Mouse (Mus musculus) neural tube, embryonic 11.5 days (tissue): ENCODE measurements around the gene Ppm1e. TPM values are rescaled to one million over a fixed set of nuclear protein-coding genes. Genes with fewer than 3 reads are reported as not detected.

Experiments
- ATAC-seq: fragments of 200-750 bp; cut with Nextera tagmentation; 2 replicates; pipeline ENCODE4 v1.8.0; 2017; ENCODE audit warnings: moderate number of reproducible peaks, mild to moderate bottlenecking, moderate TSS enrichment, moderate library complexity; ENCODE audit not compliant: insufficient read depth, low FRiP score, low TSS enrichment
- DNase-seq: peaks from one replicate; pipeline ENCODE4 v3.0.0-alpha.2; 2015; ENCODE audit warnings: low spot score
- H3K27ac ChIP-seq: fragments of 300-500 bp; sonication (generic); 2 replicates; pipeline ENCODE4 v1.5.1; 2014; ENCODE audit warnings: low read depth, mild to moderate bottlenecking, low read length
- H3K27me3 ChIP-seq: fragments of 300-500 bp; sonication (generic); 2 replicates; pipeline ENCODE4 v1.6.1; 2014; ENCODE audit warnings: mild to moderate bottlenecking, low read length, mixed read lengths; ENCODE audit not compliant: control insufficient read depth, insufficient read depth
- H3K36me3 ChIP-seq: fragments of 300-500 bp; sonication (generic); 2 replicates; pipeline ENCODE4 v1.6.1; 2014; ENCODE audit warnings: mild to moderate bottlenecking, low read length, moderate library complexity, mixed read lengths; ENCODE audit not compliant: control insufficient read depth, insufficient read depth
- H3K4me1 ChIP-seq: fragments of 300-500 bp; sonication (generic); 2 replicates; pipeline ENCODE4 v1.6.1; 2014; ENCODE audit warnings: low read length, mixed read lengths; ENCODE audit not compliant: control insufficient read depth, insufficient read depth
- H3K4me2 ChIP-seq: fragments of 300-500 bp; sonication (generic); 2 replicates; pipeline ENCODE4 v1.6.1; 2014; ENCODE audit warnings: low read depth, mild to moderate bottlenecking, moderate library complexity
- H3K4me3 ChIP-seq: fragments of 300-500 bp; sonication (generic); 2 replicates; pipeline ENCODE4 v1.5.1; 2014; ENCODE audit warnings: low read depth, low read length
- H3K9ac ChIP-seq: fragments of 300-500 bp; sonication (generic); 2 replicates; pipeline ENCODE4 v1.6.1; 2014; ENCODE audit warnings: mild to moderate bottlenecking, low read length
- H3K9me3 ChIP-seq: fragments of 300-500 bp; sonication (generic); 2 replicates; pipeline ENCODE4 v1.6.1; 2016; ENCODE audit warnings: low read length; ENCODE audit not compliant: control insufficient read depth
- WGBS: fragments of 180-500 bp; shearing (Covaris S2); extraction: QIAGEN DNeasy Blood & Tissue Kit; methylation state at CpG from one replicate; pipeline ENCODE4 v1.1.7; 2014; 5-methylcytosine and 5-hydroxymethylcytosine counted together
- polyA plus RNA-seq: library from polyadenylated mRNA; unstranded; fragments of >200 nt; fragmentation: Nextera tagmentation; extraction: Ambion mirVana; gene quantifications from 2 replicates; pipeline ENCODE4 v1.2.1, GENCODE M21; 2014

Gene Ppm1e
- polyA plus RNA-seq, 1 experiment from 2014 or later: 15.5 TPM

DNA sequence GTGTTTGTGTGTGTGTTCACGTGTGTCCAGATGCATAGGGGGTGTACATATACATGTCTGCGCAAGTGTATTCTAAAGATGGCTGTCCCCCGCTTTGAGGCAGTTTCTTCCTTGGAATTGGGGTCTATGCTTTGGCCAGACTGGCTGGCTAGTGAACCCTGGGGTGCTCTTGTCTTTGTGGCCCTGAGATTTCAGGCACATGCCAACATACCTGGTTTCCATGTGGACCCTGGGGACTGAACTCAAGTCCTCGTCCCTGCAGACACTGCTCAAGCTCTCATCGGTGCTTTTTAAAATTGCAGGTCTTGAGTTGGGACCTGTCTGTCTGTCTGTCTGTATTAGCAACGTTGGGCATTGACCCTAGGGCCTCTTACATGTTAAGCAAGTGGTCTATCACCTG, 105.5 kb downstream of the Ppm1e start:
- no peak overlapping the region for H3K4me2 ChIP-seq
- no peak overlapping the region for H3K9ac ChIP-seq
- no peak overlapping the region for H3K4me3 ChIP-seq
- H3K4me1 ChIP-seq: no peaks in the 10 kb centered on the region
- H3K9me3 ChIP-seq: no peaks in the 10 kb centered on the region
- no peak for DNase-seq
- WGBS: 89% methylated on average over 6 of the region's 6 CpGs
- H3K27ac ChIP-seq: no peak overlapping the region
- ATAC-seq: no peak
- H3K36me3 ChIP-seq: no peaks in the 10 kb centered on the region
- no peaks in the 10 kb centered on the region for H3K27me3 ChIP-seq

DNA sequence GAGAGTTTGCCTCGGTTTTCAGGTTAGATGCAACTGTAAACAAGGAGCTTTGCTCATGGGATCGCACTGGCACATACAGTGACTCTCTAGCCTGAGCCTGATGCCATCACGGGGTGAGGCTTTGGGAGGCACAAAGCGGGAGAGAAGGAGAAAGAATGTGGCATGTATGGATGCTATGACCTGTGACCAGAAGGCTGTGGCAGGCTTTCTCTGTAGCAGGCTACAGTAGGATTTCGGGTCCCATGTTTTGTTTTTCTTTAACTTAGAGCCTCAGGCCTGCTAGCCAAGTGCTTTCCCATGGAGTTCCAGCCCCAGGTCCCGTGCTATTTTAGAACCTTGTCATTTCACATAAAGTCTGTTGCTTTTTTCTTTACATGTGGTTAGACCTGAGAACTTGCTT, 108.7 kb downstream of the Ppm1e start:
- no peak overlapping the region for H3K27ac ChIP-seq
- no peaks in the 10 kb centered on the region for H3K36me3 ChIP-seq
- H3K9me3 ChIP-seq: no peaks in the 10 kb centered on the region
- H3K4me2 ChIP-seq: no peak overlapping the region
- H3K4me1 ChIP-seq: no peaks in the 10 kb centered on the region
- no peaks in the 10 kb centered on the region for H3K27me3 ChIP-seq
- H3K9ac ChIP-seq: no peak overlapping the region
- H3K4me3 ChIP-seq: no peak overlapping the region
- WGBS: 83% methylated on average over 6 of the region's 6 CpGs
- ATAC-seq: no peak
- no peak for DNase-seq

DNA sequence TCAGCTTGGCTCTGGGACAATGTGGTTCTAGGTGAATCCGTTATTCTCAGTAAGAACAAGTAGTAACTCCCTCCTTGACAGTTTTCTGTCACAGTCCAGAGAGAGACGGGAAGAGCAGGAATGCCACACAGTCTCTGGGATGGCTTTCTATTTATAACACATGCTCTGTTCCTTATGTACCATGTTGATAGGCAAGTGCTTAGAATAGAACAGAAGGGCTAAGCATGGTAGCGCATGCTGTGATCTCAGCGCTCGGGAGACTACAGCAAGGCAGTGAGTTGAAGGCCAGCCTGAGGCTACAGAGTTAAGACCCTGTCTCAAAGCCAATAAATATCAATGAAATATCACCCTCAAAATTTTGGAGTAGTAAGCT, 111.3 kb downstream of the Ppm1e start:
- H3K27ac ChIP-seq: no peak overlapping the region
- H3K36me3 ChIP-seq: no peaks in the 10 kb centered on the region
- H3K9ac ChIP-seq: no peak overlapping the region
- H3K9me3 ChIP-seq: no peaks in the 10 kb centered on the region
- no peak for ATAC-seq
- H3K4me2 ChIP-seq: no peak overlapping the region
- H3K4me3 ChIP-seq: no peak overlapping the region
- H3K4me1 ChIP-seq: no peaks in the 10 kb centered on the region
- DNase-seq: no peak
- H3K27me3 ChIP-seq: no peaks in the 10 kb centered on the region
- WGBS: 83% methylated on average over 5 of the region's 5 CpGs

DNA sequence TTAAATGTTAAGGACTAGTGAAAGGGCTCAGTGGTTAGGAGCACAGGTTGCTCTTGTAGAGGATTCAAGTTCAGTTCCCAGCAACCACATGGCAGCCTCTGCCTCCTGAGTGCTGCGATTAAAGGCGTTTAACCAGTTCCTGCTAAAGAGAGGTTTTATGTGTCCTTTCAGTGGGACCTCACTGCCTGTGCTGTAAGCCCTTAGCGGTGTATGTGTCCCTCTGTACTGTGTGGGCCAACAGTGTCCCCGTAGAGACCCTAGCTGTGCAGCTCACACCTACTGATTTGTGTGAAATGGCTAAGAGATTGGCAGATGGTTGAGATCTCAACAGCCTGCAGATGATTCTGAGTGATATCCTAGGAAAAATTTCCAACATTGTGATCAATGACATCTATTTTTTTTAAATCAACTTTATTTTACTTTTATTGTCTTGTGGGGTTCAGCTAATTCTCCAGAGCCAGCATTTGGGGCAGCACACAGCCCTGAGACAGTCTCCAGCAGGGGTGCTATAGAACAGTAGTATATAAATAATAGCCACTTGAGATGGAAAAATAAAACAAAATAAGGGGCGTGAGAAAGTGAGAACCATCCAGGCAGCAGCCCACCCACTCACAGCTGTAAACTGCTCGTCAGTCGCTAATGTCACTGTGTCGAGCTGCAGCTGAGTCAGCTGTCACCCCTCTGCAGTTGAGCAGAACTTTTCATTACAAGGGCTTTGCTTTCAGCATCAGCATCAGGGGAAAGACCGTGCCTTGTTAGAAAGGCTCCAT, 111.9 kb downstream of the Ppm1e start:
- Histone ChIP-seq H3K4me3 (no peak overlapping the region), H3K9me3 (no peaks in the 10 kb centered on the region), H3K4me2 (no peak overlapping the region), H3K27ac (no peak overlapping the region), H3K27me3 (no peaks in the 10 kb centered on the region), H3K4me1 (no peaks in the 10 kb centered on the region), H3K36me3 (no peaks in the 10 kb centered on the region), H3K9ac (no peak overlapping the region)
- DNase-seq (no peak), ATAC-seq (no peak)
- WGBS: 52% methylated on average over 9 of the region's 9 CpGs

DNA sequence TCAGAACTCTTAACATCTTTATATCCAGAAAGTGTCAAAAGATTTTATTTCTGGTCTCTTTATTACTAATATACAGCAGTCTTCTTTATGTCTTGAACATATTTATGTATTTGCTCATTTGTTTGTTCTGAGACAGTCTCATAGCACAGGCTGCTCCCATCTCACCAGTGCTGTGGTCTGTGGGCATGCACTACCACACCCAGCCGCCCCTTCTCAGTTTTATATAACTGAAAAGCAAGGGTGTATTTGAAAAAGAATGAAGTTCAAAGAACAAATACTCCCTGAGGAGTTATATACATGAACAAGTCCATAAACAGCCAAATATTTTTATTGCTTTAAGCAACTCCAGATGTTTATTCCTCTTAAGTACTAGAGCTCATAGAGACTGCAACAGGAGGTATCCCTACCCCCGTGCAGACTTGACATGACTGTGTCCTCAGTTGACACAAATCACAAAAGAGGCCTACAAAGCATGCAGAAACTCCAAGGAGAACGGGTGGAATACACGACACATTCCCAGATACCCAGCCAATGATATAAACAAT, 112.6 kb downstream of the Ppm1e start:
- DNase-seq: no peak
- no peak overlapping the region for H3K4me3 ChIP-seq
- WGBS: 80% methylated on average over 4 of the region's 4 CpGs
- no peak overlapping the region for H3K4me2 ChIP-seq
- no peak for ATAC-seq
- no peaks in the 10 kb centered on the region for H3K9me3 ChIP-seq
- H3K4me1 ChIP-seq: no peaks in the 10 kb centered on the region
- no peak overlapping the region for H3K27ac ChIP-seq
- H3K27me3 ChIP-seq: no peaks in the 10 kb centered on the region
- no peaks in the 10 kb centered on the region for H3K36me3 ChIP-seq
- no peak overlapping the region for H3K9ac ChIP-seq

DNA sequence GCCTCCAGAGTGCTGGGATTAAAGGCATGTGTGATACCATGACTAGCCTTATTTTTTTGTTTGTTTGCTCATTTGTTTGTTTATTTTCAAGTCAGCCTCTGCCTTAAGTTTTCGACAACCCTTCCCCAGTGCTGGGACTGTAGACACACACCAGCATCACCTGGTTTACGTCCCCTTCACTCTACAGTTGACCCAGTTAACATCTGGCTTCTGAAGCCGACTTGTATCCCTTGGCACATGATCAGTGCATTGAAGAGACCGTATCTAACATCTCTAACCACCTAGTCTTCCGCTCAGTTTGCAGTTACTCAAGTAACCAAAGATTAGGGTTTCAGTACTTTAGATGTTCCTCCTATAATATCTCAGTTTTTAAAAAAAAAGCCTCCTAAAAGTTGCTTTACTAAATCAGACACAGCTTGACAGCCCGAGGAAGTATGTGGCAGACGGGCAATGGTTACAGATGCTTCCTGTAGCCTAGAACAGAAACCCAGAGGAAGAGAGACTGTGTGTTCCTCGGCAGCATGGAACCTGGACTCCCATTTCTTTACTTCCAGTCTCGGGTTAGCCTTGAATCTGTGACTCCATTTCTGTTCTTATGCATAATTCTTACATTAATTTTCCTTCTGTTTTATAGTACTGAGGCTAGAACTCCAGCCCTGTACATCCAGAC, 113.5 kb downstream of the Ppm1e start:
- Histone ChIP-seq H3K27ac (no peak overlapping the region), H3K27me3 (no peaks in the 10 kb centered on the region), H3K9me3 (no peaks in the 10 kb centered on the region), H3K9ac (no peak overlapping the region), H3K36me3 (no peaks in the 10 kb centered on the region), H3K4me3 (no peak overlapping the region), H3K4me1 (no peaks in the 10 kb centered on the region), H3K4me2 (no peak overlapping the region)
- DNase-seq (no peak), ATAC-seq (no peak)
- WGBS: 89% methylated on average over 9 of the region's 9 CpGs

DNA sequence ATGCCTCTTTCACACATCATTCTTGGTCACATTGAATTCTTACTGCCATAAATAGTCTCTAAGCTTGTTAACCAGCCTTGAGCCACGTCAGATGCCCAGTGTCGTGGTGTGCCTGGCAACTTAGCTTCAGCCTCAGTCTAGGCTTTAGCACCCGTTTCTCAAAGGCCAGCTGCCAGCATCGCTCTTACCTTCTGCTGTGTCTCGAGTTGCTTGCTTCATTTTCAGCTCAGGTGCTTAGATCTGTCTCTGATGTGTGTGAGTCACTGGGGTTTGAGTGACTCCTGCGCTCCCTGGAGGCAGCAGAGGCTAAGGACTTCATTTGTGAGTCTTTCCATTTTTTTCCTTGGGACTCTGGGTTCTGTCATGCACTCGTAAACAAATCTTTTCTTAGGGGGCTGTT, 117.6 kb downstream of the Ppm1e start:
- Histone ChIP-seq H3K36me3 (no peaks in the 10 kb centered on the region), H3K9me3 (no peaks in the 10 kb centered on the region), H3K9ac (no peak overlapping the region), H3K4me2 (no peak overlapping the region), H3K27ac (no peak overlapping the region), H3K4me3 (no peak overlapping the region), H3K4me1 (no peaks in the 10 kb centered on the region), H3K27me3 (no peaks in the 10 kb centered on the region)
- ATAC-seq (no peak), DNase-seq (no peak)
- 89% methylated on average over 7 of the region's 7 CpGs for WGBS

DNA sequence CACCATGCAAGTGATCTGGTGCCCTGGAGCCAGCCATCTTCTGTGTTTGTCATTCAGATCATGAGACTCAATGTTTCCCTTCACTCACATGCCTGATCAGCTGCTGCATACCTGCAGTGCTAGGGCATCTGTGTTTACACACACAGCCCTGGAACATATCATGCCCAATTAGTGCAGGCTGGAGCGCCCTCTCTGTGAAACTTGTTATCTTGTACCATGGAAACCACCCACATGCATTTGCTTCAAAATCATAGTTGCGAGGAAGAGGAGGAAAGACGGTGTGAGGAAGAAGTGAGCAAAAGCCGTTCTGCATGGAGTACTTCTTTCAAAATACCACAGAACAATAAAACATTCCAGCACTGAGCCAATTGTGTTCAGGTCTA, 118.0 kb downstream of the Ppm1e start:
- DNase-seq (no peak), ATAC-seq (no peak)
- WGBS: 91% methylated on average over 4 of the region's 4 CpGs
- no peaks in the 10 kb centered on the region for H3K9me3 ChIP-seq
- H3K27me3 ChIP-seq: no peaks in the 10 kb centered on the region
- H3K27ac ChIP-seq: no peak overlapping the region
- no peak overlapping the region for H3K4me2 ChIP-seq
- no peak overlapping the region for H3K4me3 ChIP-seq
- no peaks in the 10 kb centered on the region for H3K36me3 ChIP-seq
- no peaks in the 10 kb centered on the region for H3K4me1 ChIP-seq
- H3K9ac ChIP-seq: no peak overlapping the region
